Mouse (Mus musculus) v-Abl transformed pro-B cells (cell line): ENCODE results near the gene Atxn7l1.

Experiments used
- in situ Hi-C, 2 experiments: fragments of 400-800 bp; cut with MboI; formaldehyde crosslinking; loops; one replicate each; pipeline ENCODE4 v1.15.1; 2025; ENCODE audit not compliant: unreplicated experiment in 2 of 2

The Atxn7l1 gene

DNA sequence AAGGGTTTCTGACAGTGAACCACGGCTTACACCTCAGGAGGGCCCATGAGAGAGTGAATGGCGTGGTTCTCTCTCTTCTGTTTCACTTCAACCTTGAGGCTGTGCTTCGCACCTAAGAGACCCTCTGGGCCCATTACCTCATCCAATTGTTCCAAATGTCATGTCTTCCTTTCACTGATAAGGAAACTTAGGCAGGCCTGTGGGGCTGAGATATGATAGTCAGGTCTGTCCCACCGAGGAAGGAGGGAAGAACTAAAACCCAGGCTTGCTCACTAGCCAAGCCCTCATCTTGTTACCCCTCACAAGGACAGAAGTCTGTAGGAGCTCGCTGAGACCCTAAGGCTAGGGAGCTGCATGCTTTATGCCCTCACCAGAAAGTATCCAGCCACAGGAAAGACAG is 187.5 kb downstream of the Atxn7l1 start:
- in situ Hi-C loops = loop anchor here (5.0 to 10.0 kb wide), 4 partner anchors 48 to 308 kb away; partner anchors contain the start of gene Atxn7l1 (in 1 of the 2)

DNA sequence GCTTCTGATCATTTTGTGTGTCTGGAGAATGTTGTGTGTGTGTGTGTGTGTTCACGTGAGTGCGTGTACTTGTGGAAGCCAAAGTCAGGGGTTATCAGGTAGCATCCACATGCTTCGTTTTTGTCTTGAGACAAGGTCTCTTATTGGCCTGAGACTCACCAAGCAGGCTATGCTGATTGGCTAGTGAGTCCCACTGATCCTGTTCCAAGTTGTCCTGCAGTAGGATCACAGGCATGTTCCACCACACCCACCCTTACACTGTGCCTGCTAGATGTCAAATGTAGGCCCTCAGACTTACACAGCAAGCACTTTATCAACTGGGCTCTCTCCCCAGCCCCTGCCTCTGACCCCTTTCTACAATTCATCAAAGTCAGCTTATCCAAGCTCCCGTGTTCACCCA is 187.9 kb downstream of the Atxn7l1 start:
- in situ Hi-C loops = loop anchor here (5.0 to 10.0 kb wide), 4 partner anchors 48 to 308 kb away; partner anchors contain the start of gene Atxn7l1 (in 1 of the 2)

DNA sequence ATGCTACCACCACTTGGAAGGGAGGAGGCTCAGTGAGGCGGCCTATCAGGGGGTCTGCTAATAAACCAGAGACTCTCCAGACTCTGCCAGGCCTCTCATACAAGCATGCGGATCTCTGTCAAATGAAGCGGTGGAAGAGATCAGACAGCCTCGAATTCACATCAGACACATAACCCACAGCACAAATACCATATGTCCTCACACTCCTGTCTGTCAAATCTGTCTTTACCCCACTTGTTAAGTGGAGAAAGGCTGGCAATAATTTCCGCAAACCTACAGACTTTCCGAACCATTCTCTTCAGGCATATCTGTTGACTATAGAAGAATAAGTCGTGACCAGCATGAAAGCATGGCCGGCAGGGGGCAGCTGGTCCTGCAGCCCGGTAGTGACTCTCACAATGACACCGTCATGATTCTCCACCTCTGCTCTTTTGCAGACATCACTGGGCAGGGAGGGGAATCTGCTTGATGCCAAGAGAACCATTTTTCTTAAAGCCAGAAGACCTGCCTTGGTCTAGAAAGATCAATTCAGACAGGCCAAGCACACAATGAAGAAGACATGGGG is 189.2 kb downstream of the Atxn7l1 start:
- in situ Hi-C loops = loop anchor here (5.0 to 10.0 kb wide), 4 partner anchors 49 to 309 kb away; partner anchors contain the start of gene Atxn7l1 (in 1 of the 2)

DNA sequence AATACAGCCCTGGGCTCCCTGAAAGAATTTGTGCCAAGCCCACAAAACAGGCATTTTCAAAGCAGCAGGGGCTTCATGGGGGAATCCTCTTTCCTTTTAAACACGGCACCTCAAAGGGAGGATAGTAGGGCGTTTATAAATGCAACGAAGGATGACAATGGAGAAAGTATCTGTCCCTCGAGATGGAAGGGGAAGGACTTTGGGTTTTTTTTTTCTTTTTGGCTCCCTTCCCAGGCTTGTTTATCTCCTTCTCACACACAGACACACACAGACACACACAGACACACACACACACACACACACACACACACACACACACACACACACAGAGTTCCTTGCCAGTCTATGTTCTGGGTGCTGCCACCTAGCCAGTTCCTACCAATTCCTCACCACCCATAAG is 189.8 kb downstream of the Atxn7l1 start:
- in situ Hi-C loops = loop anchor here (5.0 to 10.0 kb wide), 4 partner anchors 50 to 310 kb away; partner anchors contain the start of gene Atxn7l1 (in 1 of the 2)

DNA sequence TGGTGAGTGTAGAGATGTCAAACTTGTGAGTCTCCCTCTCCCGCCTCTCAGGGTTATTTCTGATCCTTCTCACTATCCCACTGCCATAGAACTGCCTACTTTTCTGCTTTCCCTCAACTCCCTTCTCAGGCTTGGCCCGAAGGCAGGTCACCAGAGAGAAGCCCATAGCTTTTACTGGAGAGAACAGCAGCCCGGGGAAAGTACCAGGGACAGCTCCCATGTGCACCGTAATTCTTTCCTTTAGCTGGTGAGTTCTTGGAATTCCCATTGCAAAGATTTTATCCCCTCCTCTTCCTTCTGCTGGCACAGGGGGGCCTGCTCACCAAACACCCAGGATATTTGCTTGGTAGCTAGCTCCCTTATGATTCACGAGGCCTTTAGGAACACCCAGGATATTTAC is 190.7 kb downstream of the Atxn7l1 start:
- in situ Hi-C loops = loop anchor here (5.0 to 10.0 kb wide), 4 partner anchors 51 to 311 kb away; partner anchors contain the start of gene Atxn7l1 (in 1 of the 2)

DNA sequence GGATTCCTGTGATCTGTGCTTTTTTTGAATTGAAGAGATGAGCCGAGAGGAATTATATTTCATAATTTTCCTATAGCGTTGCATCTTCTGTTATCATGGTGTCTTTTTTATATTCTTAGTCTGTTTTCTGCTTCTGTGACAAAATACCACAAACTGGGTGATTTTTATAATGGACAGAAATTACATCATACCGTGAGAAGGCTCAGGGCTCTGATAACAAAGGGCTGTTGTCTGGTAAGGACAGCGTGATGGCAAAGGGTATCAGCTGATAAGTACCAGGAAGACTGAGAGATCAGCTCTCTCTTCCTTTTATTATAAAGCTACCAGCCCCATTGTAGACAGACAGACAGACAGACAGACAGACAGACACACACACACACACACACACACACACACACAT is 192.3 kb downstream of the Atxn7l1 start:
- in situ Hi-C loops = loop anchor here (5.0 to 10.0 kb wide), 4 partner anchors 53 to 313 kb away; partner anchors contain the start of gene Atxn7l1 (in 1 of the 2)

DNA sequence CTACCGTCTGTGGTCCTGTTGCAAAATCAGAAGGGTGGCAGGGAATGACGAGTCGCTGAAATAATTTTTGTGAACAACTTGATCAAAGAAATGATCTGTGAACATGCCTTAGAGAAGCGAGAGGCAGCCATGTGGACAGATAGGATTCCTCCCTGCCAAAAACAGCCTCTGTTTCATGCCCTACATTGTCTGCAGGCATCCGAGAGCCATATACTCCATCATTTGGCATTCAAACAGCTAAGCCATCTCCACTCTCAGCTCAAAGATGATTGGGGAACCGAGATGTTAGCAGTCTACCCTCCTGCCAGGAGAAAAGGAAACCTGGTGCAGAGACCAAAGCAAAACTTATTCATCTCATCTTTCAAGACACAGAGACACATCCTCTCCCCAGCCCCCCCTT is 193.2 kb downstream of the Atxn7l1 start:
- in situ Hi-C loops = no loop called here

DNA sequence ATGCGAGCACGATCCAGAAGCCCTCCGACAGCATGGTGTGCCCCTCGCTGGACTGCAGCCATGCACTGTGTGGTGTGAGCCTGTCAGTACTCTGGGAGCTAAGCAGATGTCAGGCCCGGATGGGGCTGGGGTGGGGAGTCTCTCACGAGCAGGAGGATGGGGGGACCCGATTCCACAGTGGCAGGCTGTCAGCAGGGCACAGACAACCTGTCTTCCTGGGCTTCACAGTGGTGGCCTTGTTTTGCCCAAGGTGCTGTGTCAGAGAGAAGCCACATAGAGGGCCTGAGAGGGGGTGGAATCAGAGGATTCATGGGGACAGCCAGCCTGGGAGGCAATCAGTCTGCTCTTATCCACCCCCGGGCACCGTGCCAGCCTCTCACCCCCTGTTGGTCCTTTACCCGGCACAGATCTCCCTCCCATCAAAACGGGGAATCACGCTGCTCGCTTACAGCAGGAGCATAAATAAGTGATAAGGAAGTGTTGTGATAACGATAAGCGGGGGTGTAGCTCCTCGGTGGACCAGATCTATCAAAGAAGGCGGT is 193.9 kb downstream of the Atxn7l1 start:
- in situ Hi-C loops = no loop called here

DNA sequence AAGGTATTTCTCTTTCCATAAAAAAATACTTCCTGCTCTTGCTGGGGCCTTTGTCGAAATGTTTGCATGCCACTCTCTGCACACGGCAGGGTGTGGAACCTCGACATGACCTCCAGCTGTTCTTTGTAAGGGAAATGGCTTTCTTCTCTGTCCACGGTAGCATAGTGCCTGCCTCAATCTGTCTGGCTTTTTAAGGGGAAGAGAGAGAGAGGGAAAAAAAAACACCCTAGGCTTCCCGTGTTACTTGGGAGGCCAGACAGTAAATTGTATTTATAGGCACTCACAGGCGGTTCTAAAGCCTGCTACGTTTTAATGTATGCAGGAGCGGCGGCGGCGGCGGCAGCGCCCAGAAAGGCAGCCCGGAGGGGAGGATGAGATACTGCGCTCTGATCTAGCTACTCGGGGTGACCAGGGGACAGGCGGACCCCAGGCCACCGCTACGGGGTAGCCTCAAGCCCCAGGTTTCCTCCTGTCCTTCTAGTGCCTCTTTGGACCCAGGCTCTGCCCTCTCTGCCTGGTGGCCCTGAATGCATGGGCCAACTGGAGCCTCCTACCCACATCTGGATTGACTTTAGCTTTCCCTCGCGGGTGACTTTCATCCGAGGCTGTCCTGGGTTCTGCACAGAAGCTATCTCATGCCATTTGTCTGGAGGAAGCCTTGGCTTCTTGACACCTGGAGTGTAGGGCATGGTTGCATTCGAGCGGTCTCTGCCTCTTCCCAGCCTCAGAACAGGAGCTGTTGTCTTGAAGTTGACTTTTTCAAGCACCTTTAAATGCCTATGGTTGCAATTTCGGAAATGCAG is 197.7 kb downstream of the Atxn7l1 start:
- in situ Hi-C loops = no loop called here

DNA sequence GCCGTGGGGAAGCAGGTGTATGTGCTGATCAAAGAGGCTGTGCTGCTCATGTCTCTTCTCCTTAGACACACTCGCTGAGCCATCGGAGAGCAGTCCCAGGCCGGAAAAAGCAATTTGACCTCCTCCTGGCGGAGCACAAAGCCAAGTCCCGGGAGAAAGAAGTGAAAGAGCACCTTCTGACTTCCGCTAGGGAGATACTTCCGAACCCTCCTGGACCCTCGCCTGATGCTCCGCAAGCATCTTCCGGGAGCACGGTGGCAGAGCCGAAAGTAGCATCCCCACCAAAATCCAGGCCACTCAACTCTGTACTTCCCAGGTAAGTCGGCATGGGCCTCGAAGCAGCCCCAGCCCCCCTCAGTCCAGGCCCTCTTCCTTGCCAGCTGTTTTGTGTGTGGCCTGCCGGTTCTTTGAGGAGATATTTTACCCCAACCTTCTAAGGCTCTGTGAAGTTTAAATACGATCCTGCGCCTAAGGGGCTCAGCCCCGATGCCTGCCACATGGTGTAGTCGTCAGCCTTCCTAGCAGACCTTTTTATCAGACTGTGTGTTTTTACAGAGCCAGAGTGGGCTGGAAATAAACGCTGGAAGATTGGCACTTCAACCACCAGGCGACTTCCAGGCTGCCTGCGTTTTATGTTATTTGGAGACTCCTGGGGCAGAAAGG is 198.4 kb downstream of the Atxn7l1 start:
- in situ Hi-C loops = no loop called here

DNA sequence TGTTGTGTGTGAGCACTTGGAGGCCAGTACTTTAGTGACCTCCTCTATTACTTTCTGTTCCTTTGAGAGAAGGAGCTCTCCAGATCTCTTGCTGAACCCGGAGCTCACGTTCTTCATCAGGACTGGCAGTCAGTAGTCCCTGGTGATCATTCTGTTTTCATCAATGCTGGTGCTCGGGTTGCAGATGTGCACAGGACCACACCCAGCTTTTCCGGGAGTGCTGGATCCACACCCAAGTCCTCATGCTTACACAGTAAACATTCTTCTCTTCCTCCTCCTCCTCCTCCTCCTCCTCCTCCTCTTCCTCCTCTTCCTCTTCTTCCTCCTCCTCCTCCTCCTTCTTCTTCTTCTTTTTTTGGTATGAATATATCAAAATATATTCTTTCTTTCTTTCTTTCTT is 205.2 kb downstream of the Atxn7l1 start:
- in situ Hi-C loops = no loop called here

DNA sequence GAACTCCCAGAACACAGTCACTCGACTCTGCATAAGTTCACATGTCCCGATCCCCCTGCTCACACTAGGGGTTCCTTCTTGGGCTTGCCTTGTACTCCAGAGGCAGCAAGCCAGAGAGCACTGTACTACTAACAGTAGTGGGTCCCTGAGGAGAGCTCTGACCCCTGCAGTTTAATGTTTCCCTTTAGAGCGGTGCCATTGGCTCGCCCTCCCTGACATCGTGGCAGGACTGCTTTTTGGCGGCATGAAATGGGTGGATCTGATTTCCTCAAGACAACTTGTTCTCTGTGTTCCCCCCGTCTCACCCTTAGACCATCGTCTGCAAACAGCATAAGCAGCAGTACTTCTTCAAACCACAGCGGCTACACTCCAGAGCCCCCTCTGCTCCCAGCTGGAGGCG is 210.9 kb downstream of the Atxn7l1 start:
- in situ Hi-C loops = no loop called here

DNA sequence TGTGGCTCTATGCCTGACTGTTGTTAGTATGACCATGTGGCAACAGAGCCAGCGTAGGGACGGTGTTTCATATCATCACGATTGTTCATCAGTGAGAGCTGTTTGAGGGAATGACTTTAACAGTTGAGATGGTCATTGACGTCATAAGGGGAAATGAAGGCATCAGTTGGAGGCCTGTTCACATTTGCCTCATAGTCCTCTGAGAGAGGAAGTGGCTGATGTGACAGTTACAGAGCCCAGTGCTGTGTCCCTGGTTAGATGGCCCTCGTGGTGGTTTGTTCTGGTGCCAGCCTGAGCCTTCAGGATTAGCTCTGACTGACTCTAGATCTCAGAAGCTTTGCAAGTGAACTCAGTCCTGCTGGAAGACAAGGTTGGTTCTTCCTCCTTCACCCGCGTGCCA is 211.7 kb downstream of the Atxn7l1 start:
- in situ Hi-C loops = no loop called here

DNA sequence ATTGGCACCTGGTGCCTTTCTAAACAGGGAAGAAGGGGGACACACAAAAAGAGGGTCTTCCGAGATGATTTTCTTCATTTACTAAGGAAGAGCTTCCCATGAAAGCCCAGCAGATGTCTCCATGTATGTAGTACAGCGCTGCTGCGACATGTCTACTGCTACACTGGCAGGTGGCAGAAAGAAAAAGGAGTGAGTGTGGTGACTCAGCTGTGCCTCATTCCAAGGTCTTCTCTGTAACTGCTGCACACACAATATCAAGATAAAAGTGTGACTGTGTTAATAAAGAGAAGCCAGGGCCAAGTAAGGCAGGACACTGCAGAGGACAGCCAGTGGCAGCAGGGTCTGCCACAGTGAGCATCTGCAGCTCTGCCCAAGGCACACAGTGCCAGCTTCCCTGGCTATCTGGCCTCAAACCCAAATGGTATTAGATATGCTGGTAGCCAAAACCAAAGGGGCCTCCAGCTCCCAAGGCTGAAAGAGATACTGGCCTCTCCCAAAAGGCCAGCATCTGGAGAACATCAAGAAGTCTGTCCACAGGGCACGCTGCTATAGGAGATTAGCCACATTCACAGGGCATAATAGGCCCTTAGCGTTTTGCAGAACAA is 212.5 kb downstream of the Atxn7l1 start:
- in situ Hi-C loops = no loop called here

DNA sequence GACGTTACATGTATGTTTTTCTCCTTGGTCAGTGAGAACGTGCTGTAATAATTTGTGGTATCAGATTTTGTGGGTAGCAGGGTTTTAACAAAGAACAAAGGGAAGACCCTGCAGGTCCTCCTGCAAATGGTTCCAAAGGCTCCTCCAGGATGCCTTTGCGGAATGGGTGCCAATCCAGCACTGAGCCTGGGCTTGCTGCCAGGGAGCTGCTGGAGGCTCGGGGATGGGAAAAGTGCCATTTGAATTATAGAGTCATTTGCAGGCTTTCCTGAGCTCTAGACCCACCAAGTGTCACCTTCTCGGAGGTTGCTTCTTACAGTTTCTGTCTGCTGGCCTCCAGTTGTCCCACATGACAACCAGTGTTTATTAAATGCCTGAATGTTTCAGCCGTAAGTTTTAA is 213.2 kb downstream of the Atxn7l1 start:
- in situ Hi-C loops = no loop called here

DNA sequence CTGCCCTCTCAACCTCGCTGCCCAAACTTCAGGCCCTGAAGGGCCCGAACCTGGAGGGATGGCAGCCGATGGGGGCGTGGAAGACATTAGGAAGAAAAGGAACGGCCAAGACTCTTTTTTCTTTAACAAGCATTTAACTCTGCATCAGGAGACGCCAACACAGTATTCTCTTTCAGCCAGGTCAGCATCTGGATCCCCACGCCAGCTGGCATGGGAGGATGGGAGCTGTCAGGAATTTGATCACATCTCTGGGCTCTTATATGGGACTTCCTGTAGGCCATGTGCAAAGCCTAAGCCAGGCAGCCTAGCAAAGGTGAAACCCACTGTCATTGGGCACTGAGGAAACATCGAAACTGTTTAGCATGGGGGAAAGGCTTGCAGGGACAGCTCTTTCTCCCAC is 217.0 kb downstream of the Atxn7l1 start:
- in situ Hi-C loops = no loop called here

DNA sequence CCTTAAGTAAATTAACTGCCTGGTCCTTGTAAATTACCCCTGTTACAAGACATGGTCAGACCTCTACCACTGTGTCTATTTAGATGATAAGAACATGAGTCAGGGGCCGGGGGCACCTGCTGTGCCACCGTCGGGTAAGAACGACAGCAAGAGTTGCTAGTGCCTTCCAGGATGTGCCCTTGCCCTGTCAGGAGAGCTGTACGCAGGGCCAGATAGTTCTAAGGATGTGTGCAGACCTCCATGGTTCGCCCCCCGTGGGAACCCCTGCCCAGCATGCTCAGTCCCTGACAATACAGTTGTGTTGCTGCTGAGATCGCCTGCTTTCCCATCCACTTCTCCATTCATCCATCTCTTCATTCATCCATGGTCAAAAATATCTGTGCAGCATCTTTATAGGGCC is 217.6 kb downstream of the Atxn7l1 start:
- in situ Hi-C loops = no loop called here

DNA sequence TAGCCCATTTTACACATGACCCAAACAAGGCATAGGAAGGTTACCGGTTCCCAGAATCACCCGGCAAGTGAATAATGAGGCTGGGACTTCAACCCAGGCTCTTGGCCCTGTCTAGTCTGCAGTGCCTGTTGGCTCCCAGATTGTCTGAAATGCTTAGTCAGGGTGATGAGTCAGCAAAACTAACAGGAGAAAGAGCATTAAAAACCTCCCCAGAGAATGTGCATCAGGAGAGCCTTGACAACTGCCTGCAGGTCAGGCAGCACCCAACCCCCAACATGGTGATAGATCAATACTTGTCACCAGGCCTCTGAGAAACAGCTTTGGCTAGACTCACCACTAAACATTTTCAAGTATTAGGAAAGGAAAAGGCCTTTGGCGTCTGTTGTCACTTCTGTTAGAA is 222.1 kb downstream of the Atxn7l1 start:
- in situ Hi-C loops = no loop called here

DNA sequence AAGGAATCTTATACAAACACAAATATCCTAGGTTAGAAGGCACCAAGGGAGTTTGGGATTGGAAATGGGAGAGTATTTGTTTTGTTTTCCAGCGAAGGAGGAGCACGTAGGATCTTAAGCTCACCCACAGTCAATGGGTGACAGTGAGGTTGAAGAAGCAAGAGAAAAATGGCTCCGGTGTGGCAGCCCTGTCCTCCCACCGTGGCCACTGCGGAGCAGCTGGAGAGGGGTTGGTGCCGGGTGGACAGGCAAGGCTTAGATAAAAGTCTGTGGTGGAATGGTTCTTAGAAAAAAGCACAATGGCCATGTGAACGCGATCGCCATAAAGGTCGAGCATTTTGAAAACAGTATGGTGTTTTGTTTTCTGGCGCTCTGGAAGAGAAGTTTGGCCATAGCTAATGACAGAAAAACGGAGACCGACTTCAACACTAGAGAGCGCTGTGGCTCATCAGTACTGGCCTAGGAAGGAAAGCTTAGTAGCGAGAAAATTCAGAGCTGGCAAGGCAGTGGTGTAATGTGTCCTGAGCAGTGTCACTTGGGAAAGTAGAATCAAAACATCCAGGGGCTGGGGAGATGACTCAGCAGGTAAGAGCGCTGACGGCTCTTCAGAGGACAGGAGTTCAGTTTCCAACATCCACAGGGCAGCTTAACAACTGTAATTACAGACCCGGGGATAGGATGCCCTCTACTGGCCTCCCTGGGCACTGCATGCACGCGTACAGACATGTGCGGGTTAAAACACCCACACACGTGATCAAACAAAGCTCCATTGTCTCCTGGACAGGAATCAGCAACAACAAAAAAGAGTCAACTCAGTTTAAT is 232.3 kb downstream of the Atxn7l1 start:
- in situ Hi-C loops = loop anchor here (5.0 to 25.0 kb wide), 3 partner anchors 353 to 1807 kb away; no protein-coding TSS in a partner anchor

DNA sequence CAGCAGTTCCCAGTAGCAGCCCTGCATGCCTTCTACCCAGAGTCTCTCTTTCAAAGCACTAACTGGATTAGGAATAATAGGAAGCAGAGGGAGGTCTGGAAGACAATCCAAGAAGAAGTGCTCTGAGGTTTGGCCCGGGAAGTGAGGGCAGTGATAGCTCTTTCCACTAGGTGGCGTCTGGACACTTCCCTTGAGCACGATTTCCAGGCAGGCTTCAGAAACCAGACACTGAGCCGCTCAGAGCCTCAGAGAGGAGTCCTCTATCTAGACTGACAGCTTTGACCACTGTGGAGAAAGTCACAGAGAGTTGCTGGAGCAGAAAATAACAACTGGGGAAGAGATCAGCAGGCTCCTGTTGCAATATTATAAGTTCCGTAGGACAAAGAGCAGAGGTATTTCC is 241.3 kb downstream of the Atxn7l1 start:
- in situ Hi-C loops = loop anchor here (5.0 to 25.0 kb wide), 3 partner anchors 33 to 1548 kb away; no protein-coding TSS in a partner anchor
